Mouse (Mus musculus) embryonic facial prominence, embryonic 12.5 days (tissue): ENCODE measurements around the gene Cyb5d1. TPM values are rescaled to one million over a fixed set of nuclear protein-coding genes. Genes with fewer than 3 reads are reported as not detected.

Experiments used
- ATAC-seq: fragments of 200-750 bp; cut with Nextera tagmentation; 2 replicates; pipeline ENCODE4 v1.8.0; 2017; ENCODE audit not compliant: insufficient number of reproducible peaks, insufficient read depth, low FRiP score, low TSS enrichment
- H3K27ac ChIP-seq: fragments of 300-500 bp; sonication (generic); 2 replicates; pipeline ENCODE4 v1.5.1; 2016; ENCODE audit warnings: mild to moderate bottlenecking
- H3K27me3 ChIP-seq: fragments of 300-500 bp; sonication (generic); 2 replicates; pipeline ENCODE4 v1.6.1; 2016; ENCODE audit warnings: mild to moderate bottlenecking, moderate library complexity
- H3K36me3 ChIP-seq: fragments of 300-500 bp; sonication (generic); 2 replicates; pipeline ENCODE4 v1.6.1; 2016; ENCODE audit warnings: mild to moderate bottlenecking
- H3K4me1 ChIP-seq: fragments of 300-500 bp; sonication (generic); 2 replicates; pipeline ENCODE4 v1.6.1; 2016
- H3K4me2 ChIP-seq: fragments of 300-500 bp; sonication (generic); replicated peaks from 2 replicates; pipeline ENCODE4 v1.6.1; 2016; ENCODE audit warnings: mild to moderate bottlenecking, moderate library complexity
- H3K4me3 ChIP-seq: fragments of 300-500 bp; sonication (generic); 2 replicates; pipeline ENCODE4 v1.5.1; 2016; ENCODE audit warnings: mild to moderate bottlenecking
- H3K9ac ChIP-seq: fragments of 300-500 bp; sonication (generic); 2 replicates; pipeline ENCODE4 v1.6.1; 2016; ENCODE audit warnings: mild to moderate bottlenecking, moderate library complexity
- H3K9me3 ChIP-seq: fragments of 300-500 bp; sonication (generic); 2 replicates; pipeline ENCODE4 v1.6.1; 2016; ENCODE audit warnings: mild to moderate bottlenecking, moderate library complexity
- WGBS: fragments of 180-500 bp; shearing (Covaris S2); methylation state at CpG from one replicate; pipeline ENCODE4 v1.1.7; 2016; 5-methylcytosine and 5-hydroxymethylcytosine counted together
- polyA plus RNA-seq: library from polyadenylated mRNA; unstranded; fragments of >200 nt; fragmentation: Nextera tagmentation; extraction: Ambion mirVana; gene quantifications from 2 replicates; pipeline ENCODE4 v1.2.1, GENCODE M21; 2016

Cyb5d1 gene
- polyA plus RNA-seq, 1 experiment from 2014 or later = 50.0 TPM

DNA sequence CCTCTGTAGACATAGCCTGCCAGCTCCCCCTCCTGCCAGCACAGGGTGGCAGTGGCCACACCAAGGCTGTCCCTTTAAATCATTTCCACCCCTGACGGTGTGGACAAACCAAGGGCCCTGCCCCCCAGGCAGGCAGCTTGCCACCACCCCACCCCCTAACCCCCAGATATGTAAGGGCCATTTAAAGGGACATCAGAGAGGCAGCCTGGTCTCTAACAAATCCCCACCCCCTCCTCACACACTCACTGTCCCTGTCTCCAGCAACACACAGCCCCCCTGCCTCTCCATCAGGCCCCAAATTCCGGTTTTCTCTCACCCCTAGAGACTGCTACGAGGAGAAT lies 19.9 kb upstream of the Cyb5d1 start:
- peaks cover 57% of the 10 kb centered on the region for H3K4me1 ChIP-seq
- H3K9ac ChIP-seq = peak overlapping the region; percentile 98
- WGBS = 0% methylated on average over 3 of the region's 3 CpGs
- H3K27ac ChIP-seq = peak overlapping the region; percentile 99
- no peaks in the 10 kb centered on the region for H3K9me3 ChIP-seq
- no peaks in the 10 kb centered on the region for H3K27me3 ChIP-seq
- H3K4me3 ChIP-seq = peak overlapping the region; percentile 84
- peaks cover 8% of the 10 kb centered on the region for H3K36me3 ChIP-seq
- ATAC-seq = no peak
- H3K4me2 ChIP-seq = peak overlapping the region; percentile 98

- H3K27ac ChIP-seq = peak overlapping the region; percentile 99
- H3K9me3 ChIP-seq = no peaks in the 10 kb centered on the region
- no peaks in the 10 kb centered on the region for H3K27me3 ChIP-seq
- peaks cover 54% of the 10 kb centered on the region for H3K4me1 ChIP-seq
- H3K9ac ChIP-seq = peak overlapping the region; percentile 98
- no peak for ATAC-seq
- H3K36me3 ChIP-seq = peaks cover 8% of the 10 kb centered on the region
- H3K4me3 ChIP-seq = peak overlapping the region; percentile 84
- peak overlapping the region; percentile 98 for H3K4me2 ChIP-seq
- WGBS = 8% methylated on average over 4 of the region's 4 CpGs
Measured at GRCm38 (mm10) chr11:69414421-69415326, 19.2 kb upstream of the Cyb5d1 start.

DNA sequence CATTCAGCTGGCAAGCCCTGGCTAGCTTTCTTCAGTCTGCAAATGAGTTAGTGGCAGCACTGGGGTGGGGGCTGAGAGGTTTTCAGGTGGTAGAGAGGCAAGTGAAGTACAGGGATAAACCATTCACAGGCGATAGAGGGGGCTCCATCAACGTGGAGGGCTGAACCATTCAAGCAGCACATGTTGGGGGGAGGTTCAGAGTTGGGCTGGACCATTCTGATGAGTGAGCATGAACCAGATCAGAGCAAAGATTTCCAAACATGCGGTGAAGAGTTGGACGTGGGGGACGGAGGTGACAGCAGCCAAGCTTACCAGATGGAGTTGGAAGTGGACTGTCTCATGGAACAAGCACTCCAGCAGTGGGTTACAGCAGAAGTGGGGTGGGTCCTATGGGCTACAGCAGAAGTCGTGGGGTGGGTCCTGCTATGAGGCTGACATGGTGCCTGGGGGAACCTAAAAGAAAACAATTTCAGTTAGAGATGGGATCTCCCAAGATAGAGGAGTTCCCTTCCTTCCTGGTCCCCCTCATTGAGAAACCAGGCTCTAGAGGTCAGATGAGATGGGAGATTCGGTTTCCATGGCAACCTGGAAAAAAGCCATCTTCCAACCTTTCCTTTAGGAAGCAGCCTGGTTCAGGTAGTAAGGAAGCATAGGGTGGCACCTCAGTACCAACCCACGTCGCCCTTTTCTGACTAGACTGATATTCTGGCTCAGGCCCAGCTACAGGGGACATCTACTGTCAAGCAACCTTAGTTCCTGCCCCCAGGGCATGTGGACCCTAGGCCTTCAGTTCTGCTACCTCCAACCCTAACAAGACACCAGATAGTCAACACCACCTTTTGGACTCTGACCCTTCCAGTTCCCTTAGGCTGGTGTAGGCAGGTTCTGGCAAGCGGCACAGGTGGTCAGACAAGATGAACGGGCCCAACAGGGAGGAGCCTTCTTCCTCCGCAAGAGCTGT lies 18.1 kb upstream of the Cyb5d1 start, which contains the start of gene Kdm6b:
TSS of gene Kdm6b (minus strand) at position 455 of the 961 bp plus-strand sequence.
- Histone ChIP-seq H3K36me3 (peaks cover 8% of the 10 kb centered on the region), H3K27me3 (no peaks in the 10 kb centered on the region), H3K9me3 (no peaks in the 10 kb centered on the region), H3K4me3 (peak within 1 kb of the TSS; percentile 84), H3K4me2 (peak within 1 kb of the TSS; percentile 98), H3K27ac (peak within 1 kb of the TSS; percentile 99), H3K4me1 (peaks cover 52% of the 10 kb centered on the region), H3K9ac (peak within 1 kb of the TSS; percentile 98)
- 32% methylated on average over 12 of the region's 12 CpGs for WGBS
- no peak for ATAC-seq

DNA sequence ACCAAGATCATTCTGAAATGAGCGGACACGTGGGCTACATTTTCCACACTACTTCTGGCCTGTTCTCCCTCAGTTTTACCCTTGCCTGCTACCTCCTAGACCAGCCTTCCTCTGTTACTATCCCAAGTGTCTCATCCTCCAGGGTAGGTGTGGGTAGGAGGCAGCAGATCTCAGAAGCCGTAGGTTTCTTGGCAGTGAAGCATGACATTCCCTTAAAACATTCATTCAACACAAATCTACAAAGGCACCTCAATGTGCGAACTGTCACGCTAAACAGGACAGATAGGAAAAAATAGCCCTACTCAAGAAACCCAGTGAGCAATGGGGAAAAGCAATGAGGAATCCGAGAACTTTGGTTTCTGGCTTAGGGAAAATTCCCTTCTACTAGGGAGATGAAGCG lies 17.1 kb upstream of the Cyb5d1 start:
- Histone ChIP-seq H3K27ac (peak overlapping the region; percentile 99), H3K4me3 (peak overlapping the region; percentile 84), H3K9ac (peak overlapping the region; percentile 98; the same call in 1 of the 2 replicates), H3K4me2 (peak overlapping the region; percentile 98), H3K4me1 (peaks cover 59% of the 10 kb centered on the region), H3K27me3 (no peaks in the 10 kb centered on the region), H3K36me3 (peaks cover 15% of the 10 kb centered on the region), H3K9me3 (no peaks in the 10 kb centered on the region)
- no peak for ATAC-seq
- WGBS = 64% methylated on average over 7 of the region's 7 CpGs

GRCm38 (mm10) chr11:69411538-69412203 lies 16.2 kb upstream of the Cyb5d1 start:
- under 1% methylated on average over 39 of the region's 39 CpGs for WGBS
- H3K36me3 ChIP-seq = peaks cover 24% of the 10 kb centered on the region
- H3K9me3 ChIP-seq = no peaks in the 10 kb centered on the region
- H3K27ac ChIP-seq = peak overlapping the region; percentile 99
- no peaks in the 10 kb centered on the region for H3K27me3 ChIP-seq
- peak overlapping the region; percentile 98 for H3K4me2 ChIP-seq
- peak overlapping the region; percentile 84 for H3K4me3 ChIP-seq
- peak overlapping the region; percentile 90 for H3K9ac ChIP-seq
- H3K4me1 ChIP-seq = peaks cover 53% of the 10 kb centered on the region
- ATAC-seq = no peak

- 0 out of 2 replicates have a peak, but pooled peaks have one; percentile 6 for ATAC-seq
- H3K9me3 ChIP-seq = no peaks in the 10 kb centered on the region
- WGBS = under 1% methylated on average over 26 of the region's 26 CpGs
- H3K4me1 ChIP-seq = peaks cover 51% of the 10 kb centered on the region
- peak overlapping the region; percentile 99 for H3K27ac ChIP-seq
- H3K36me3 ChIP-seq = peaks cover 29% of the 10 kb centered on the region
- no peaks in the 10 kb centered on the region for H3K27me3 ChIP-seq
- H3K4me2 ChIP-seq = peak overlapping the region; percentile 98
- peak overlapping the region; percentile 90 for H3K9ac ChIP-seq
- H3K4me3 ChIP-seq = peak overlapping the region; percentile 84
Measured at GRCm38 (mm10) chr11:69411073-69411535, 15.7 kb upstream of the Cyb5d1 start.

GRCm38 (mm10) chr11:69410310-69411072 lies 15.1 kb upstream of the Cyb5d1 start:
- H3K4me2 ChIP-seq = peak overlapping the region; percentile 98
- H3K9ac ChIP-seq = peak overlapping the region; percentile 90
- peak overlapping the region; percentile 84 for H3K4me3 ChIP-seq
- H3K27me3 ChIP-seq = no peaks in the 10 kb centered on the region
- no peak for ATAC-seq
- under 1% methylated on average over 41 of the region's 41 CpGs for WGBS
- no peaks in the 10 kb centered on the region for H3K9me3 ChIP-seq
- H3K36me3 ChIP-seq = peaks cover 36% of the 10 kb centered on the region
- peaks cover 51% of the 10 kb centered on the region for H3K4me1 ChIP-seq
- H3K27ac ChIP-seq = peak overlapping the region; percentile 99

DNA sequence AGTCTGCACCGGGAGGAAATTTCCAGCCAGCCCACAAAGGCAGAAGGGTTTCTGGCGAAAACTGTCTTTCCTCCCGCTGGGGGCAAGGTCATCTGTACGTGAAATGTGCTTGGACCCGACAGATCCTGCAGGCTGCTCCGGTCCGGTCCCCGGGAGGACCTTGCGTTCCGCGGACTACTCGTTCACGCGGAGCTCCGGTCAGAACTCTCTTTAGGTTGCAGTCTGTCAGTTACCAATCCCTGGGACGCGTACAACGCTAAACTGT lies 14.5 kb upstream of the Cyb5d1 start:
- Histone ChIP-seq H3K4me1 (peaks cover 48% of the 10 kb centered on the region), H3K9me3 (no peaks in the 10 kb centered on the region), H3K36me3 (peaks cover 41% of the 10 kb centered on the region), H3K27ac (peak overlapping the region; percentile 99), H3K4me3 (peak overlapping the region; percentile 84), H3K4me2 (peak overlapping the region; percentile 98), H3K9ac (peak overlapping the region; percentile 90), H3K27me3 (no peaks in the 10 kb centered on the region)
- ATAC-seq = no peak
- WGBS = 1% methylated on average over 18 of the region's 18 CpGs

- Histone ChIP-seq H3K36me3 (peaks cover 45% of the 10 kb centered on the region), H3K9ac (peak overlapping the region; percentile 90), H3K4me1 (peaks cover 44% of the 10 kb centered on the region), H3K9me3 (no peaks in the 10 kb centered on the region), H3K4me2 (peak overlapping the region; percentile 98), H3K27ac (peak overlapping the region; percentile 99), H3K27me3 (no peaks in the 10 kb centered on the region), H3K4me3 (peak overlapping the region; percentile 84)
- under 1% methylated on average over 46 of the region's 46 CpGs for WGBS
- peak; percentile 29 for ATAC-seq
Measured at GRCm38 (mm10) chr11:69409378-69410044, 14.1 kb upstream of the Cyb5d1 start.
